Mouse (Mus musculus) embryo, embryonic 9.5 days (tissue): ENCODE data around the gene Slc17a4.

Experiments used
- DNase-seq: peaks from one replicate; pipeline ENCODE4 v3.0.0-alpha.2; 2017; ENCODE audit errors: extremely low spot score

The Slc17a4 gene

GRCm38 (mm10) chr13:23892592-23893268 lies 22.1 kb downstream of the Slc17a4 start:
- DNase-seq: no peak

DNA sequence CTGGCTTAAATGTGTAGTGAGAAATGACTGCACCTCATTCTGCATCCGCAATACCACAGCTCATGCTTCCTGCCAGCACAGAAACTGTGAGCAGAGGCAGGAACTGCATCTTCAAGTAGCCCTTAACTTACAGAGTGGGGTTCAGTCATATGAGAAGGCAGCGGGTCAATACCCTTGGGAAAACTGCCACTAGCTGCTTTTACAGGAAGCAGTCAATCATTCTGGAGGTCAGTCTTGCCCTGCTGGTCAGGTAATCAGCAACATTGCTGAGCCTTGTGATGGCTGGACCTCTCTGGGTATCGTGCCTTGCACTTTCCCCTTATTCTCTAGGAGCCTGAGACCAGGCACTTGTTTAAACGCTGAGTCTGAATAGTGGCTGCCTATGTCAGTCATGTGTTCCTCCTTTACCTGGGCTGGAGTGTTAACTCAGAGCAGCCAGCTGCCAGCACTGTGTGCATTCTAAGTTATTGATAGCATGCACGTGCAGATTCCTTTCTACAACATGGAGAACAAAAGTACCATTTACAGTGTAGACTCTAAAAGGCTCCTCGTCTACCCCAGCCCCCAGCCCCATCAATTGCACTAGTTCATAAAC lies 25.7 kb downstream of the Slc17a4 start:
- peak; percentile 12 for DNase-seq

DNA sequence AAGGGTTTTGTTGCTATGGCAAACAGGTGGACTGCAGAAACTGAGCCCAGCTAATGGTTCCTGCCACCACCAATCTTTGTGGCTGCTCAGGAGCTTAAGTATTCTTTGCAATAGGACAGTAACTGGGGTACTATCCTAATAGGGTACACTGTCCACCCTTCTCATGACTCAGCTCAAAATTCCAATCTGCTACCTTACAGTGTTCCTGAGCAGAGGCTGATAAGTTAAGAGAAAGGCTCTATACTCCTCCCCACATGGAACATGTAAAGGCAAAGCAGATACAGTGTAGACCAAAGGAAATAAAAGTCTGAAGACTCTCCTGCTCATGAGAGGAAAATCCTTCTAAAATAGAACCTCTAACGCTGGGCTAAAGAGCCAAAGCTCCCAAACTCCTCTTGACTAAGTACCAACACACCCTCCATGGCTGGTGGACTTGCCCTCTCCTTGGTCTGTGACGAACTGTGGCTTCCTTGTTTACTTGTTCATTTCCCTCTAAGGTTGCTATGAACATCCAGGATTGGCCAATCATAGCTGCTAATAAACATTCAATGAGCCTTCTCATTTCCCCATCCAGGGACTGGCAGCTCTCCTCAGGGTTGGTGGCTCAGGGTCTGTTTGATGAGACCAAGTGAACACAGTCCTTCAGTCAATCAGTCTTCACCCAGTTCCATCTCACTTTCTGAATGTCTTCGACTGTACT lies 27.6 kb downstream of the Slc17a4 start:
- DNase-seq: no peak

- DNase-seq: peak; percentile 17
These were observed 29.3 kb downstream of the Slc17a4 start for GRCm38 (mm10) chr13:23885540-23885939.

DNA sequence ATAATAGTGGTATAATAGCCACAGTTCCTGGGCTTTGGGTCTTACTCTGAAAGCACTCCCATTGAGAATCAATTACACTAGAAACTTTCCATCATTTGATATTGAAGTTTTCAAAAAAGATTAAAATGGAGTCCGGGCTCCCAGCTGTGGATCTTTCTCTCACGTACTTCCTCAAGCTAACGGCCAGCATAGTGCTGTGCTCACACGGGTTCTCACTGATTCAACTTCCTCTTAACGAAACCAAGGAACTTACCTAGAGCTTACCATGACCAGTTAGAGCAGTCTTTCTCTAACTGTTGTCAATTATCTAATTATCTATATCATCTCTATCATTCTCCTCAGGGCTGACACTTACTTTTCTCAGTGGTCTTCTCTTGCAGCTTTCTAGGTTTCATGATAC lies 35.2 kb downstream of the Slc17a4 start:
- DNase-seq: no peak

DNA sequence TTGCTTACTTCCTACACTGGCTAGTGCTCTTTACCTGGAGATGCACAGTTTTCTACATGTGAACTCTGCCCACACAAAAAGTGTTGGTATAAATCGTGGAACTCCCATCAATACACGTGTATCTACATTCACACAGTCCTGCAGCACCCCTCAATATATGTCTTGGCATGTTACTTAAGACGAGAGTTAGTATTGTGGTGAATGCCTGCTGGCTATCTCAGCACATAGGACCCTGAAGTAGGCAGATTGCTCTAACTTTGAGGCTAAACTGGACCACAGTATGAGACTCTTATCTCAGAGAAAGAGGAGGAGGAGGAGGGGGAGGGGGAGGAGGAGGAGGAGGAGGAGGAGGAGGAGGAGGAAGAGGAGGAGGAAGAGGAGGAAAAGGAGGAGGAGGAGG lies 35.7 kb downstream of the Slc17a4 start:
- no peak for DNase-seq

DNA sequence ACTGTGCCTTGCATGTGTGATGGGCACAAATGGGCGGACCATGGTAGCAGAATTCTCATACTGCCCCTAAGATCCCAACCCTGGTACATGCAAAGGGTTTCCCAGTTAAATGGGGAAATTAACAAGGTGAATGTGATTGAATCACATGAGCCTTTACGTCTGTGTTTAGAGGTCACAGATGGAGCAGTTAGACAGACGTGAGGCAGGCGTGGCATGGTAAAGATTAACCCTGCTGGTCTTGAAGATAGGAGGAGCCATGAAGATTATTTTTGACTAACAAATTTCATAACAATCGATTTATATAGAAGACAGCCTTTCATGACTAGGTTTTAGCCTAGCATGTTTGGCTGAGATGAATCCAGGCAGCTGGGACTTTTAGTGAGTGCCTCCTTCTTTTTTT lies 41.7 kb downstream of the Slc17a4 start:
- DNase-seq: no peak

GRCm38 (mm10) chr13:23869996-23870395 lies 44.8 kb downstream of the Slc17a4 start:
- no peak for DNase-seq

GRCm38 (mm10) chr13:23868790-23869533 lies 45.8 kb downstream of the Slc17a4 start:
- DNase-seq: no peak

- no peak for DNase-seq
These were observed 47.4 kb downstream of the Slc17a4 start, which contains the start of gene Slc17a1 for GRCm38 (mm10) chr13:23867405-23867804. Slc17a1 (plus strand) TSS chr13:23867750.

DNA sequence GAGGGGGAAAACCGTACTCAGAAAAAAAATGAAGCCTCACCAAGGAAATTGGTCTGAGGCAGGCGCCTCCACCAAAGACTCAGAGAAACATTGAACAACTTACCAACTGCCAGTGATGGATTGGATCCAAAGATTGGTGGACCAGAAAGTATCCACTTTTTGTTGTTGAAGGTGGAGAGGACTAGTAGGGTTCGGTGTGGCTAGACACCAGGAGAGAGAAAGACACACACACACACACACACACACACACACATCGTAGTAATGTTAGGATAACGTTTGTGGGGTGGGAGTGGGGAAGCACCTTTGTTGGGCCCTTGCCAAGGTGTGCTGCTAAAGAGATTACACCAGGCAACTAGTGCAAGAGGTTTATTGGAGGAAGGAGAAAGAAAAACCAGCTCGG lies 47.8 kb downstream of the Slc17a4 start:
- no peak for DNase-seq

DNA sequence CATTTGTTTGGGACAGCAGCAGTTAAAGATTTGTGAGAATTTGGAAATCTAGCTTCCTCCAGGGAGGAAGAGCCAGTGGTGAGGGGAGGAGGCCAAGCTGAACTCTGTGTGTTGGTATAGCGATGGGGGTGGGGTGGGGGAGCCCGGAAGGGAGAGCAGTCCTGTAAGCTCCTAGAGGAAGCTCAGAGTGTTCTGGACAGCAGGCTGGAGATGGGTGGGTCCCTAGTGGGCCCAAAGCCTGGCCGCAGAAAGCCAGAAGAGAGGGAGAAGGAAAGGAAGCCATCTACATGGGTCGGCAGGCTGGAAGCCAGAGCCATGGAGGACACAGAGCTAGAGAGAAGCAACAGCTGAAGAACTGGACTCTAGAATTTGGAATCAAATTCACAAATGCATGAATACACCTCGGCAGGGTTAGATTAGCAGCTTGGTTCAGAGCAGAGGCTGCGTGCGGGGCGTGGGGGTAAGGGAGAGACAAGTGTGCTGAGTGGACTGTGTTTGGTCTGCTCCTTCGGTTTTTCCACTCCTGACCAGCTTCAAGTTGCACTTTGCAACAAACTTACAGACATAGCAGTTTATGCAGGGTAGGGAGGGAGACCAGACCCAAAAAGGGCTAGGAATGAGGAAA lies 48.6 kb downstream of the Slc17a4 start:
- DNase-seq: no peak

- no peak for DNase-seq
These were observed 50.1 kb downstream of the Slc17a4 start for GRCm38 (mm10) chr13:23864711-23865110.

- no peak for DNase-seq
These were observed 53.0 kb downstream of the Slc17a4 start for GRCm38 (mm10) chr13:23861815-23862214.

DNA sequence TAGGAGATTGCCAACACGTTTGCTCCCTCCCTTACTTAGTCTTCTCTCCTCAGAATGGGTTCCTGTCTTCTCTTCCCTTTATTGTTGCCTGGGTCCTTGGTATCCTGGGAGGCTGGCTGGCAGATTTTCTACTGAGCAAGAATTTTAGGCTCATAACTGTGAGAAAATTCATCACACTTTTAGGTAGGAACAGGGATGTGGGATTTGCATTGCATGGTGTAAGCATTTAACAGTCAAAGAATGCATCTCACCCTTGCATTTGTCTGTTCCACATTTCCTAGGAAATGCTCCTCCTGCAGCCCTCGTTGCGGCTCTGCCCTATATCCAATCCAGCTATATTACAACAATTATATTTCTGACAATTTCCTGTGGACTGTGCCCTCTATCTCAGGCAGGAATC lies 58.4 kb downstream of the Slc17a4 start:
- DNase-seq: no peak

GRCm38 (mm10) chr13:23849299-23849698 lies 65.5 kb downstream of the Slc17a4 start:
- no peak for DNase-seq
